Mouse (Mus musculus) heart, postnatal 0 days (tissue): ENCODE measurements at regions not wholly inside any gene's neighbourhood (a gene's known extent, or its start where the extent isn't known, plus 50 kb on each side); places are given as distances from the start of the nearest gene placed in this dataset.
"Not testable (repeated sequence)": the region's sequence is repeated elsewhere in the genome, so short reads cannot be mapped to it uniquely, and the experiment has no call there.

Experiments
- ATAC-seq: fragments of 200-750 bp; cut with Nextera tagmentation; 2 replicates; pipeline ENCODE4 v1.8.0; 2017; ENCODE audit warnings: low read depth, moderate number of reproducible peaks, moderate library complexity; ENCODE audit not compliant: insufficient read depth
- DNase-seq: peaks from one replicate; pipeline ENCODE4 v3.0.0-alpha.2; 2016; ENCODE audit warnings: low spot score
- H3K27ac ChIP-seq: fragments of 300-500 bp; sonication (generic); 2 replicates; pipeline ENCODE4 v1.5.1; 2014; ENCODE audit warnings: low read depth, mild to moderate bottlenecking
- H3K27me3 ChIP-seq: fragments of 300-500 bp; sonication (generic); 2 replicates; pipeline ENCODE4 v1.6.1; 2014; ENCODE audit warnings: low read length, mixed read lengths; ENCODE audit not compliant: control insufficient read depth, insufficient read depth
- H3K36me3 ChIP-seq: fragments of 300-500 bp; sonication (generic); replicated peaks from 2 replicates; pipeline ENCODE4 v1.6.1; 2014; ENCODE audit warnings: low read length, mixed read lengths; ENCODE audit not compliant: control insufficient read depth, insufficient read depth
- H3K4me1 ChIP-seq: fragments of 300-500 bp; sonication (generic); 2 replicates; pipeline ENCODE4 v1.6.1; 2014; ENCODE audit warnings: antibody characterized with exemption; ENCODE audit not compliant: control insufficient read depth, insufficient read depth
- H3K4me2 ChIP-seq: fragments of 300-500 bp; sonication (generic); 2 replicates; pipeline ENCODE4 v1.6.1; 2014; ENCODE audit warnings: low read depth, mild to moderate bottlenecking, low read length, moderate library complexity
- H3K4me3 ChIP-seq: fragments of 300-500 bp; sonication (generic); 2 replicates; pipeline ENCODE4 v1.5.1; 2014; ENCODE audit warnings: low read depth, low read length
- H3K9ac ChIP-seq: fragments of 300-500 bp; sonication (generic); replicated peaks from 2 replicates; pipeline ENCODE4 v1.6.1; 2014; ENCODE audit warnings: low read depth, low read length, mixed read lengths
- H3K9me3 ChIP-seq: fragments of 300-500 bp; sonication (generic); replicated peaks from 2 replicates; pipeline ENCODE4 v1.6.1; 2016; ENCODE audit warnings: low read length; ENCODE audit not compliant: control insufficient read depth
- CTCF ChIP-seq: IDR thresholded peaks from 2 replicates; pipeline ENCODE4 v1.5.1; 2016; ENCODE audit warnings: antibody characterized with exemption, control low read depth, low read depth
- EP300 ChIP-seq: IDR thresholded peaks from 2 replicates; pipeline ENCODE4 v1.6.1; 2016; ENCODE audit warnings: antibody characterized with exemption, low read depth
- WGBS: fragments of 180-500 bp; shearing (Covaris S2); extraction: QIAGEN DNeasy Blood & Tissue Kit; methylation state at CpG from one replicate; pipeline ENCODE4 v1.1.7; 2014; 5-methylcytosine and 5-hydroxymethylcytosine counted together

GRCm38 (mm10) chr8:113513886-113514730, 121.3 kb upstream of the Mon1b start:
- Histone ChIP-seq H3K27me3 (no peaks in the 10 kb centered on the region), H3K4me3 (no peak overlapping the region), H3K4me1 (no peaks in the 10 kb centered on the region), H3K4me2 (no peak overlapping the region), H3K27ac (no peak overlapping the region), H3K9ac (no peak overlapping the region), H3K9me3 (no peaks in the 10 kb centered on the region), H3K36me3 (no peaks in the 10 kb centered on the region)
- no peak for DNase-seq
- TF ChIP-seq CTCF = no peak
- TF ChIP-seq EP300 = no peak
- ATAC-seq = no peak
- WGBS = 44% methylated on average over 14 of the region's 14 CpGs

GRCm38 (mm10) chr8:113514731-113515375, 120.5 kb upstream of the Mon1b start:
- 82% methylated on average over 4 of the region's 4 CpGs for WGBS
- not testable (repeated sequence) for H3K27ac ChIP-seq, H3K27me3 ChIP-seq, H3K4me3 ChIP-seq, H3K9ac ChIP-seq, ATAC-seq, DNase-seq, H3K4me2 ChIP-seq, H3K4me1 ChIP-seq, H3K9me3 ChIP-seq, H3K36me3 ChIP-seq

GRCm38 (mm10) chr8:113516176-113516575, 119.2 kb upstream of the Mon1b start:
- Histone ChIP-seq H3K4me2 (no peak overlapping the region), H3K4me3 (no peak overlapping the region), H3K27me3 (no peaks in the 10 kb centered on the region), H3K9ac (no peak overlapping the region), H3K36me3 (no peaks in the 10 kb centered on the region), H3K4me1 (no peaks in the 10 kb centered on the region), H3K9me3 (0 out of 2 replicates have a peak, but pooled peaks cover 3% of the 10 kb centered on the region), H3K27ac (no peak overlapping the region)
- 77% methylated on average over 7 of the region's 7 CpGs for WGBS
- DNase-seq = no peak
- ATAC-seq = no peak
- TF ChIP-seq EP300 = no peak

- Histone ChIP-seq H3K27me3 (no peaks in the 10 kb centered on the region), H3K9me3 (0 out of 2 replicates have a peak, but pooled peaks cover 3% of the 10 kb centered on the region), H3K4me3 (no peak overlapping the region), H3K4me1 (no peaks in the 10 kb centered on the region), H3K4me2 (no peak overlapping the region), H3K36me3 (no peaks in the 10 kb centered on the region), H3K9ac (no peak overlapping the region), H3K27ac (no peak overlapping the region)
- 67% methylated on average over 1 of the region's 1 CpGs for WGBS
- DNase-seq (no peak), ATAC-seq (no peak)
- no peak for TF ChIP-seq EP300
- no peak for TF ChIP-seq CTCF
Measured at GRCm38 (mm10) chr8:113517912-113518311, 117.5 kb upstream of the Mon1b start.

GRCm38 (mm10) chr8:113523561-113523960, 111.8 kb upstream of the Mon1b start:
- H3K4me3 ChIP-seq = no peak overlapping the region
- H3K9me3 ChIP-seq = 0 out of 2 replicates have a peak, but pooled peaks cover 3% of the 10 kb centered on the region
- no peak for TF ChIP-seq CTCF
- no peak for TF ChIP-seq EP300
- no peaks in the 10 kb centered on the region for H3K4me1 ChIP-seq
- H3K36me3 ChIP-seq = no peaks in the 10 kb centered on the region
- whole genome bisulfite sequencing = 26% methylated on average over 1 of the region's 1 CpGs
- no peak overlapping the region for H3K9ac ChIP-seq
- DNase-seq (no peak), ATAC-seq (no peak)
- H3K27me3 ChIP-seq = no peaks in the 10 kb centered on the region
- H3K4me2 ChIP-seq = no peak overlapping the region
- no peak overlapping the region for H3K27ac ChIP-seq
